Mouse (Mus musculus): Measurements from ENCODE around the gene Olfr539. TPM values are rescaled to one million over a fixed set of nuclear protein-coding genes. Genes with fewer than 3 reads are reported as not detected.

Gene Olfr539
- polyA plus RNA-seq (2014; fragmentation: Illumina TruSeq; extraction: RNeasy Lipid Tissue Mini Kit (QIAGEN cat#74804); ENCODE audit: low read depth, low replicate concordance) = 0.08 TPM

DNA sequence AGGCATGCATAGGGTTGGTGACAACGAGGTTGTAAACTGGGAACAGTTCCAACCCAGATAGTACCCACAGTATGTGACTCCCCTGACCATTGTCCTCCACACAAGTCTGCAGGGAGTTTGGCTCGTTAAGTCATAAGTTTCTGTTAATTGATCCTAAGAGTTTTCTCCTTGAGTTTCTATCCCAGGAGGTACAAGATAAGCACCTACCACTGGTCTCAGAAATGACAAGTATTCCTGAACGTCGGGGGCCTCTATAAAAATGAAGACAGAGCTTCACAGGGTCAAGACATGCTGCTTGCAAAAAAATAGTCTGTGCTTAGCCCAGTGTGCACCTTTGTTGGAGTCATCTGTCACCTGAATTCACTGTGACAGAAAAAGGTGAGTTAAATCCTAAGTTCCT is at the start of gene Olfr539:
Gene Olfr539 (plus strand): TSS at position 301 of the 400 bp plus-strand sequence.

GRCm38 (mm10) chr7:140628670-140629069 is 31.1 kb upstream of the Olfr539 start, which contains the start of gene Olfr61:
Olfr61 (plus strand) TSS chr7:140628970.

DNA sequence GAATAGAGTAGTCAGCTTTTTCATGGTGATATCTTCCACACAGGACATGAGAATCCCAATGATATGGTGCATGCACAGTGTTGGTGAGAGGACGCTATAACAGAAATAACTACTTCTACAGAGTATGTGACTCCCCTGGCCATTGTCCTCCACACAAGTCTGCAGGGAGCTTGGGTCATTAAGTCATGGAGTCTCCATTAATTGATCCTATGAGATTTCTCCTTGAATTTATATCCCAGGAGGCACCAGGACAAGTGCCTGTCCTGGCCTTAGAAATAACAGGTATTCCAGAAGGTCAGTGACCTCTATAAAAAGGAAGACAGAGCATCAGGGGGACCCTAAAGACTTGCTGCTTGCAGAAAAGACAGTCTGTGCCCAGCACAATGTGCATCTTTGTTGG is 13.6 kb upstream of the Olfr539 start, which contains the start of gene Olfr53:
Gene Olfr53 (plus strand): TSS at position 301 of the 400 bp plus-strand sequence.

DNA sequence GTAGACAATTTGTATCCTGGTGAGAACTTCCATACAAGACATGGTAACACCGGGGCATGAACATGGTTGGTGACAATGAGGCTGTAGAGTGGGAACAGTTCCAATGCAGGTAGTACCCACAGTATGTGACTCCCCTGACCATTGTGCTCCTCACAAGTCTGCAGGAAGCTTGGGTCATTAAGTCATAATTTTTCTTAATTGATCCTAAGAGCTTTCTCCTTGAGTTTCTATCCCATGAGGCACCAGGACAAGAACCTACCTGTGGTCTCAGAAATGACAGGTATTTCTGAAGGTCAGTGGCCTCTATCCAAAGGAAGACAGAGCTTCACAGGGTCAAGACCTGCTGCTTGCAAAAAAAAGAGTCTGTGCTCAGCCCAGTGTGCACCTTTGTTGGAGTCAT is 21.9 kb downstream of the Olfr539 start, which contains the start of gene Olfr45:
Gene Olfr45 (plus strand): TSS at position 301 of the 400 bp plus-strand sequence.

GRCm38 (mm10) chr7:140696967-140697366 is 37.2 kb downstream of the Olfr539 start, which contains the start of gene Olfr541:
Olfr541 (plus strand) TSS chr7:140697267.

Other genes with a start within 250 kb of the Olfr539 start
- gene Olfr532, start 238.3 kb upstream of the Olfr539 start, polyA plus RNA-seq (2014; fragmentation: Illumina TruSeq; extraction: RNeasy Lipid Tissue Mini Kit (QIAGEN cat#74804); ENCODE audit: low read depth, low replicate concordance) = not detected
- not detected for gene Olfr533, start 196.6 kb upstream of the Olfr539 start, polyA plus RNA-seq (2014; fragmentation: Illumina TruSeq; extraction: RNeasy Lipid Tissue Mini Kit (QIAGEN cat#74804); ENCODE audit: low read depth, low replicate concordance)
- gene Olfr535, start 175.7 kb upstream of the Olfr539 start, polyA plus RNA-seq (2014; fragmentation: Illumina TruSeq; extraction: RNeasy Lipid Tissue Mini Kit (QIAGEN cat#74804); ENCODE audit: low read depth, low replicate concordance) = not detected
- gene Olfr536, start 152.5 kb upstream of the Olfr539 start, polyA plus RNA-seq (2014; fragmentation: Illumina TruSeq; extraction: RNeasy Lipid Tissue Mini Kit (QIAGEN cat#74804); ENCODE audit: low read depth, low replicate concordance) = not detected
- not detected for gene Olfr538, start 92.0 kb upstream of the Olfr539 start, polyA plus RNA-seq (2014; fragmentation: Illumina TruSeq; extraction: RNeasy Lipid Tissue Mini Kit (QIAGEN cat#74804); ENCODE audit: low read depth, low replicate concordance)
- gene Olfr46, start 58.7 kb upstream of the Olfr539 start, polyA plus RNA-seq (2014; fragmentation: Illumina TruSeq; extraction: RNeasy Lipid Tissue Mini Kit (QIAGEN cat#74804); ENCODE audit: low read depth, low replicate concordance) = 0.69 TPM
- gene Olfr61, start 31.0 kb upstream of the Olfr539 start, polyA plus RNA-seq (2014; fragmentation: Illumina TruSeq; extraction: RNeasy Lipid Tissue Mini Kit (QIAGEN cat#74804); ENCODE audit: low read depth, low replicate concordance) = not detected
- gene Olfr53, start 13.5 kb upstream of the Olfr539 start, polyA plus RNA-seq (2014; fragmentation: Illumina TruSeq; extraction: RNeasy Lipid Tissue Mini Kit (QIAGEN cat#74804); ENCODE audit: low read depth, low replicate concordance) = not detected
- not detected for gene Olfr45, start 22.0 kb downstream of the Olfr539 start, polyA plus RNA-seq (2014; fragmentation: Illumina TruSeq; extraction: RNeasy Lipid Tissue Mini Kit (QIAGEN cat#74804); ENCODE audit: low read depth, low replicate concordance)
- gene Olfr541, start 37.3 kb downstream of the Olfr539 start, polyA plus RNA-seq (2014; fragmentation: Illumina TruSeq; extraction: RNeasy Lipid Tissue Mini Kit (QIAGEN cat#74804); ENCODE audit: low read depth, low replicate concordance) = not detected
- gene Cyp2e1, start 103.8 kb downstream of the Olfr539 start, polyA plus RNA-seq (2014; fragmentation: Illumina TruSeq; extraction: RNeasy Lipid Tissue Mini Kit (QIAGEN cat#74804); ENCODE audit: low read depth, low replicate concordance) = 1.8 TPM
- 395 TPM for gene Syce1, start 127.9 kb downstream of the Olfr539 start, polyA plus RNA-seq (2014; fragmentation: Illumina TruSeq; extraction: RNeasy Lipid Tissue Mini Kit (QIAGEN cat#74804); ENCODE audit: low read depth, low replicate concordance)
- gene Zfp941, start 162.2 kb downstream of the Olfr539 start, polyA plus RNA-seq (2014; fragmentation: Illumina TruSeq; extraction: RNeasy Lipid Tissue Mini Kit (QIAGEN cat#74804); ENCODE audit: low read depth, low replicate concordance) = 5.9 TPM
- gene Urah, start 175.1 kb downstream of the Olfr539 start, polyA plus RNA-seq (2014; fragmentation: Illumina TruSeq; extraction: RNeasy Lipid Tissue Mini Kit (QIAGEN cat#74804); ENCODE audit: low read depth, low replicate concordance) = not detected
- not detected for gene Scgb1c1, start 185.6 kb downstream of the Olfr539 start, polyA plus RNA-seq (2014; fragmentation: Illumina TruSeq; extraction: RNeasy Lipid Tissue Mini Kit (QIAGEN cat#74804); ENCODE audit: low read depth, low replicate concordance)
- 8.1 TPM for gene Odf3, start 187.9 kb downstream of the Olfr539 start, polyA plus RNA-seq (2014; fragmentation: Illumina TruSeq; extraction: RNeasy Lipid Tissue Mini Kit (QIAGEN cat#74804); ENCODE audit: low read depth, low replicate concordance)
- not detected for gene Gm45785, start 196.4 kb downstream of the Olfr539 start, polyA plus RNA-seq (2014; fragmentation: Illumina TruSeq; extraction: RNeasy Lipid Tissue Mini Kit (QIAGEN cat#74804); ENCODE audit: low read depth, low replicate concordance)
- gene Ric8a, start 197.0 kb downstream of the Olfr539 start, polyA plus RNA-seq (2014; fragmentation: Illumina TruSeq; extraction: RNeasy Lipid Tissue Mini Kit (QIAGEN cat#74804); ENCODE audit: low read depth, low replicate concordance) = 2.5 TPM
- gene Bet1l, start 197.6 kb downstream of the Olfr539 start, polyA plus RNA-seq (2014; fragmentation: Illumina TruSeq; extraction: RNeasy Lipid Tissue Mini Kit (QIAGEN cat#74804); ENCODE audit: low read depth, low replicate concordance) = 4.3 TPM
- 142 TPM for gene Psmd13, start 222.0 kb downstream of the Olfr539 start, polyA plus RNA-seq (2014; fragmentation: Illumina TruSeq; extraction: RNeasy Lipid Tissue Mini Kit (QIAGEN cat#74804); ENCODE audit: low read depth, low replicate concordance)
- gene Sirt3, start 222.4 kb downstream of the Olfr539 start, polyA plus RNA-seq (2014; fragmentation: Illumina TruSeq; extraction: RNeasy Lipid Tissue Mini Kit (QIAGEN cat#74804); ENCODE audit: low read depth, low replicate concordance) = 9.5 TPM
- not detected for gene Cox8b, start 240.5 kb downstream of the Olfr539 start, polyA plus RNA-seq (2014; fragmentation: Illumina TruSeq; extraction: RNeasy Lipid Tissue Mini Kit (QIAGEN cat#74804); ENCODE audit: low read depth, low replicate concordance)

All from testis, adult 10 weeks (tissue).